Mouse (Mus musculus) cerebellum, postnatal 4 days (tissue): ENCODE measurements around the gene Slc45a3.
A peak's percentile ranks its signal among the peaks of the same experiment; 100 is the strongest.

ENCODE experiments used
- DNase-seq, 2 experiments: peaks; one replicate each; pipeline ENCODE4 v3.0.0; 2022; ENCODE audit warnings: low spot score in 2 of 2, mixed read lengths in 1 of 2

The Slc45a3 gene

GRCm38 (mm10) chr1:131962606-131963084 lies at the start of gene Slc45a3:
Gene Slc45a3, plus strand, starts transcription at chr1:131962967.
- DNase-seq, result no peak

GRCm38 (mm10) chr1:131917634-131918033 lies 45.1 kb upstream of the Slc45a3 start:
- DNase-seq, result no peak

GRCm38 (mm10) chr1:131919052-131919451 lies 43.7 kb upstream of the Slc45a3 start:
- no peak for DNase-seq

- no peak for DNase-seq
Measured at GRCm38 (mm10) chr1:131922100-131922499, 40.7 kb upstream of the Slc45a3 start.

- no peak for DNase-seq
Measured at GRCm38 (mm10) chr1:131933471-131933870, 29.3 kb upstream of the Slc45a3 start.

GRCm38 (mm10) chr1:131937659-131938305 lies 25.0 kb upstream of the Slc45a3 start:
- DNase-seq, result peak in 1 of 2 experiments; percentile 59

- DNase-seq, result no peak
Measured at GRCm38 (mm10) chr1:131938811-131939210, 24.0 kb upstream of the Slc45a3 start.

GRCm38 (mm10) chr1:131940711-131941244 lies 22.0 kb upstream of the Slc45a3 start:
- DNase-seq, result no peak

GRCm38 (mm10) chr1:131941501-131941900 lies 21.3 kb upstream of the Slc45a3 start:
- DNase-seq, result no peak

- DNase-seq, result no peak
Measured at GRCm38 (mm10) chr1:131942621-131943590, 19.9 kb upstream of the Slc45a3 start.

GRCm38 (mm10) chr1:131945674-131946440 lies 16.9 kb upstream of the Slc45a3 start:
- DNase-seq, result no peak

- DNase-seq, result no peak
Measured at GRCm38 (mm10) chr1:131946462-131947215, 16.1 kb upstream of the Slc45a3 start.

GRCm38 (mm10) chr1:131947997-131948525 lies 14.7 kb upstream of the Slc45a3 start:
- DNase-seq, result no peak

GRCm38 (mm10) chr1:131954242-131954865 lies 8.4 kb upstream of the Slc45a3 start:
- DNase-seq, result no peak

- DNase-seq, result no peak
Measured at GRCm38 (mm10) chr1:131955131-131955757, 7.5 kb upstream of the Slc45a3 start.

- no peak for DNase-seq
Measured at GRCm38 (mm10) chr1:131957416-131957815, 5.4 kb upstream of the Slc45a3 start.

GRCm38 (mm10) chr1:131961004-131961403 lies 1.8 kb upstream of the Slc45a3 start:
- DNase-seq, result no peak

- no peak for DNase-seq
Measured at GRCm38 (mm10) chr1:131963085-131963951, 551 bp downstream of the Slc45a3 start.

GRCm38 (mm10) chr1:131964100-131964499 lies 1.3 kb downstream of the Slc45a3 start:
- no peak for DNase-seq
